Mouse (Mus musculus) kidney, embryonic 16.5 days (tissue): ENCODE measurements around the gene Bglap. TPM values are rescaled to one million over a fixed set of nuclear protein-coding genes. Genes with fewer than 3 reads are reported as not detected.

ENCODE experiments used
- ATAC-seq: fragments of 200-750 bp; cut with Nextera tagmentation; 2 replicates; pipeline ENCODE4 v1.8.0; 2017; ENCODE audit warnings: moderate TSS enrichment; ENCODE audit not compliant: low FRiP score, low TSS enrichment
- H3K27ac ChIP-seq: fragments of 300-500 bp; sonication (generic); 2 replicates; pipeline ENCODE4 v1.5.1; 2014; ENCODE audit warnings: low read length
- H3K27me3 ChIP-seq: fragments of 300-500 bp; sonication (generic); 2 replicates; pipeline ENCODE4 v1.6.1; 2014; ENCODE audit warnings: low read length, control low read depth, mixed read lengths; ENCODE audit not compliant: insufficient read depth
- H3K36me3 ChIP-seq: fragments of 300-500 bp; sonication (generic); 2 replicates; pipeline ENCODE4 v1.6.1; 2014; ENCODE audit warnings: low read length, control low read depth, mixed read lengths; ENCODE audit not compliant: insufficient read depth
- H3K4me1 ChIP-seq: fragments of 300-500 bp; sonication (generic); 2 replicates; pipeline ENCODE4 v1.6.1; 2014; ENCODE audit warnings: low read length, control low read depth, mixed read lengths; ENCODE audit not compliant: insufficient read depth
- H3K4me2 ChIP-seq: fragments of 300-500 bp; sonication (generic); replicated peaks from 2 replicates; pipeline ENCODE4 v1.6.1; 2014; ENCODE audit warnings: low read depth, low read length
- H3K4me3 ChIP-seq: fragments of 300-500 bp; sonication (generic); 2 replicates; pipeline ENCODE4 v1.5.1; 2014; ENCODE audit warnings: mild to moderate bottlenecking, low read length
- H3K9ac ChIP-seq: fragments of 300-500 bp; sonication (generic); replicated peaks from 2 replicates; pipeline ENCODE4 v1.6.1; 2014; ENCODE audit warnings: low read length
- H3K9me3 ChIP-seq: fragments of 300-500 bp; sonication (generic); 2 replicates; pipeline ENCODE4 v1.6.1; 2016; ENCODE audit warnings: low read length, control low read depth
- WGBS: fragments of 180-500 bp; shearing (Covaris S2); extraction: QIAGEN DNeasy Blood & Tissue Kit; methylation state at CpG from one replicate; pipeline ENCODE4 v1.1.7; 2014; 5-methylcytosine and 5-hydroxymethylcytosine counted together
- polyA plus RNA-seq: library from polyadenylated mRNA; unstranded; fragments of >200 nt; fragmentation: Nextera tagmentation; extraction: Ambion mirVana; gene quantifications from 2 replicates; pipeline ENCODE4 v1.2.1, GENCODE M21; 2015

Bglap gene
- polyA plus RNA-seq, 1 experiment from 2014 or later, result 0.56 TPM

DNA sequence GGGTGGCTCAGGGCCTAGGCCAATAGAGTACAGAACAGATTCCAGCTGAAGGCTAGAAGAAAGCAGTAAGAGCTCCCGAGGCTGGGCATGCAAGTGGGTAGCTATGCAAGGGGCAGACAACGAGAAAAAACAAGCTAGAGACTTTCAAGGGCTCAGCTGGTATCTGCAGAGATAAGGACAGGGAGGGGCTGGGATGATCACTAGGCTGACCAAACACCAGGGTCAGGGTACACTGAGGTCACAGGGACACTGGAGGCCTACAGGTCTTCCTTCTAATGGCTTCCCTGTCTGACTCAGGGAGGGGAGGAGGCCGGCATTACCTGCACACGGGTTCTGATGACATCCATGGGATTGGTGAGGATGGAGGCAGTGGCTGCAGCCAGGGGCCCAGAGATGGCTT is 31.4 kb upstream of the Bglap start:
- no peaks in the 10 kb centered on the region for H3K9me3 ChIP-seq
- 89% methylated on average over 4 of the region's 4 CpGs for WGBS
- no peaks in the 10 kb centered on the region for H3K27me3 ChIP-seq
- ATAC-seq, result no peak
- H3K27ac ChIP-seq, result no peak overlapping the region
- no peak overlapping the region for H3K4me3 ChIP-seq
- no peak overlapping the region for H3K9ac ChIP-seq
- H3K4me1 ChIP-seq, result peaks cover 7% of the 10 kb centered on the region; the same call in 1 of the 2 replicates
- H3K36me3 ChIP-seq, result peaks cover 54% of the 10 kb centered on the region
- no peak overlapping the region for H3K4me2 ChIP-seq

DNA sequence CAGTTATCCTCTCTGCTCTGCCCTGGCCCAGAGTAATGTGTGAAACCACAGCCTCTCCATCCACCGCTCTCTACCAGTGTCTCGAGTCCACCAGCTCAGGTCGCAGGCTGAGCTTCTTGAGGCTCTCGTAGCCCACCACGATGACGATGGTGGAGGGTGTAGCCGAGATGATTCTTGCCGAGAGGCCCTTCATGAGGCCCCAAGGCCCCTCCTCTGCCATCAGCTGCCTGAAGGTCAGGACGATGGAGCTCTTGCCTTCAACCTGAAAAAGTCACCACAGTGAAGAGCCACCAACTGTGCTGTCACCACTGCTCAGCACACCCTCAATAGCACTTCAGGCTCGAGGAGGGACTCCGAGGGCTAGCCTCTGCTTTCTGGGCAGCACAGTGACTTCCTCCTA is 28.4 kb upstream of the Bglap start:
- Histone ChIP-seq H3K27ac (no peak overlapping the region), H3K36me3 (peaks cover 30% of the 10 kb centered on the region), H3K9ac (no peak overlapping the region), H3K4me2 (no peak overlapping the region), H3K9me3 (no peaks in the 10 kb centered on the region), H3K27me3 (no peaks in the 10 kb centered on the region), H3K4me3 (no peak overlapping the region), H3K4me1 (peaks cover 18% of the 10 kb centered on the region)
- ATAC-seq, result no peak
- WGBS, result 85% methylated on average over 11 of the region's 11 CpGs

DNA sequence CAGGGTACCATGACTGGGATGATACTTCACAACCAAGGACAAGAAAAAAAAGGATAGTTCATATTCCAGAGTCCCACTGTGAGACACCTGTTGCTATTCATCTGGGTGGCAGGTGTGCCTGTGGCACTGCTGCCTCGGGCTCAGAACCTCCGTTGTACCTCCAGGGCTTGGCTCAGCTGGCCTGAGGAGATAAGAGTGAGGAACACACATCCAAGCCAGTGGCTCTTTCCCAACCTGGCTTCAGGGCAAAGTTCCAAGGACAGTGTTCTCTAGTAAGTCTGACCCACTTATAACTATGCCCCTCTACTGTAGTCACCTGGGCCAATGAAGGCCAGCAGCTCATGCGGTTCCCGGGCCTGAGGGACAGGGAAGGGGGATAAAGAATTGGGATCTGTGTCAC is 27.4 kb upstream of the Bglap start:
- H3K9ac ChIP-seq, result no peak overlapping the region
- H3K9me3 ChIP-seq, result no peaks in the 10 kb centered on the region
- ATAC-seq, result no peak
- H3K4me2 ChIP-seq, result no peak overlapping the region
- 92% methylated on average over 4 of the region's 4 CpGs for WGBS
- peaks cover 26% of the 10 kb centered on the region for H3K4me1 ChIP-seq
- no peak overlapping the region for H3K4me3 ChIP-seq
- H3K27me3 ChIP-seq, result no peaks in the 10 kb centered on the region
- no peak overlapping the region for H3K27ac ChIP-seq
- H3K36me3 ChIP-seq, result peaks cover 25% of the 10 kb centered on the region

DNA sequence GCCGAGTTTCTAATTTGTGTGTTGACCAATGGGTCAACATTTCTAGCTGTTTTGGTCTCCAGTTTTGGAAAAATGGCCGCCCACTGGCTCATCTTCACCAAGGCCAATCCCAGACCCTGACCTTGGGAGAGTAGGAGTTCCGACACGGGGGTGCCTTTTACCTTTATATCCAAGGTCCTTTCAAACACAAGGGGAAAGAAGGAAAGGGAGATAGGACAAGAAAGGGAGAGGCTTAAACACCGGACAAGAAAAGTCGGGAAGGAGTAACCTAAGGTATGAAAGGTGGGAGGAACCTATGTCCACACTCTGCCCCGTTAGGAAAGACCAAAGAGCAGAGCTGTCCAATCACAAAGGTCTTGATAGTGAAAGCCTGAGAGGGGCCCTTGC is 26.4 kb upstream of the Bglap start:
- Histone ChIP-seq H3K36me3 (peaks cover 17% of the 10 kb centered on the region), H3K4me1 (peaks cover 30% of the 10 kb centered on the region), H3K9me3 (no peaks in the 10 kb centered on the region), H3K4me3 (peak overlapping the region; percentile 76), H3K27me3 (no peaks in the 10 kb centered on the region), H3K27ac (peak overlapping the region; percentile 98), H3K9ac (peak overlapping the region; percentile 92), H3K4me2 (peak overlapping the region; percentile 51)
- 24% methylated on average over 7 of the region's 7 CpGs for WGBS
- no peak; the same call in 1 of the 2 replicates for ATAC-seq

DNA sequence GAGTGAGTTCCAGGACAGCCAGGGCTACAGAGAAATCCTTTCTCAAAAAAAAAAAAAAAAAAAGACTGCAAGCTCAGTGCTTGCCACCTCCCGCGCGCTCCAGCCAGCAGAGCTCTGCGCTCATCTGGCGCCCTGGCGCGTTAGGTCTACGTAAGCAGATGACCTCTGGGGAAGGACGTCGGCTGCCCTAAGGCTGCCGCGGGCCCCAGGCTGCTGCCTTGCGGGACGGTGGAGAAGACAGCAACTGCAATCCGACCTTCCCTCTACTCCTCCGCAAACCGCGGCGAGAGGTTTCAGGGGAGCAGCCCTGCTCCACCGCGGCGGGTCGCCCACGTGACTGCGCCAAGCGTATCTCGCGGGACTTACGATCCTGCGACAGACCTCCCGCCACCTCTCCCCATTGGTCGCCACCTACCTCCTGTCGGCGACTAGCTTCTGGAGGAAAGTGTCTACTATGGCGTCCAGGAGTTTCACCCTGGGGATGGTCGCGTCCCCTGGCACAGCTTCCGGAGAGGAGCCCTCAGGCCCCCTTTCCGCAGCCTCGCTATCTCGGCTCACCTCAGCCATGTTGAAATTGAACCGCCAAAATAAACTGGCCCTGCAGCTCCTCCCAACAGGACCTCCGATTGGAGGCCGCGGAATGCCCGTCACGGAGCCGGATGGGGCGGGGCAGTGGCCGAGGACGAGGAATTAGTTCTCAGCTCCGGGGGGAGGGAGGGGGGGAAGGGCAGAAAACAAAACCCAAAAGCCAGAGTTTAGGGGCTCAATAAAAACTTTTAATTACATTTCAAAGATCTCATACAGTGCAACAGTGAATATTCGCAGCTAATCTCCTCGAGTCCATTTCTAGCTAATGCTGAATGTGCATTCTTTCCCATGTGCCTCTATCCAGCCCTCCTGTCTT is 25.7 kb upstream of the Bglap start, which contains the start of gene Pmf1:
Gene Pmf1, minus strand, starts transcription at position 591 of the 904 bp plus-strand sequence.
- Histone ChIP-seq H3K36me3 (peaks cover 13% of the 10 kb centered on the region), H3K9ac (peak within 1 kb of the TSS; percentile 92), H3K9me3 (no peaks in the 10 kb centered on the region), H3K4me1 (peaks cover 30% of the 10 kb centered on the region), H3K27ac (peak within 1 kb of the TSS; percentile 98), H3K4me3 (peak within 1 kb of the TSS; percentile 76), H3K4me2 (peak within 1 kb of the TSS; percentile 51), H3K27me3 (no peaks in the 10 kb centered on the region)
- ATAC-seq, result peak; percentile 92
- under 1% methylated on average over 54 of the region's 54 CpGs for WGBS

DNA sequence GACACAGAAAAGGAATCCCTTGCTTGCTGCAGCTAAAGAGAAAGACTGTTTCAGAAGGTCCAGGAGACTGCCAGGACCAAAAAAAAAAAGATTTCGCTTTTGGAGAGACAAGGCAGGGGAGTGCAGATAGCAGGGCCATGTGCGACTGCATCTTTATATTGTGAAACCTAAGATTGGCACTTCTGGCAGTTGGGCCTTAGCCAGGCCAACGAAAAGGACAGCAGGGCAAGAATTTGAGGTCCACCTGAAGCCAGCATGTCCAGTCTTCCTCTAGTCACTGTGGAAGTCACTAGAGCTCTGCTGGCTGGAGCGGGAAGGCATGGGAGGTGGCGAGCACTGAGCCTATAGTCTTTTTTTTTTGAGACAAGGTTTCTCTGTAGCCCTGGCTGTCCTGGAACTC is 24.7 kb upstream of the Bglap start:
- 38% methylated on average over 5 of the region's 5 CpGs for WGBS
- H3K9ac ChIP-seq, result peak overlapping the region; percentile 92
- no peaks in the 10 kb centered on the region for H3K27me3 ChIP-seq
- H3K4me2 ChIP-seq, result peak overlapping the region; percentile 51
- peaks cover 9% of the 10 kb centered on the region for H3K36me3 ChIP-seq
- peaks cover 30% of the 10 kb centered on the region for H3K4me1 ChIP-seq
- peak overlapping the region; percentile 36; the same call in 1 of the 2 replicates for H3K27ac ChIP-seq
- no peak for ATAC-seq
- peak overlapping the region; percentile 76 for H3K4me3 ChIP-seq
- H3K9me3 ChIP-seq, result no peaks in the 10 kb centered on the region

DNA sequence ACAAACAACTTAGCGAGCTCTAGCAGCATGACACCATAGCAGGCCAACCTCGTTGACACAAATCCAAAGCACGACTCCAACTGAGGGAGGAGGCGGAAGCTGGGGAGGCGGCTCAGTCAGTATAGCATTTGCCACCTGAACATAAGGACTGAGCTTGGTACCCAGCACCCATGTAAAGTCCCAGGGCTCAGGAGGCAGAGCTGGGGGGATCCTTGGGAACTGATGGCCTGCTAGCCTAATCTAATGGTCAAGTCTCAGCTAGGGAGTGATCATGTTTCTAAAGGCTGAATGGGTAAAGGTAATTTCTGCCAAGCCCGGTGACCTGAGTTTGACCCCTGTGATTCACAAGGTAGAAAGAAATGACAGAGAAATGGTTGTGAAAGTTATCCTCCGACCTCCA is 23.3 kb upstream of the Bglap start:
- 53% methylated on average over 7 of the region's 7 CpGs for WGBS
- Histone ChIP-seq H3K9ac (0 out of 2 replicates have a peak overlapping the region, but pooled peaks have one; percentile 6), H3K4me3 (no peak overlapping the region), H3K27ac (no peak overlapping the region), H3K27me3 (no peaks in the 10 kb centered on the region), H3K9me3 (no peaks in the 10 kb centered on the region), H3K36me3 (peaks cover 12% of the 10 kb centered on the region), H3K4me1 (peaks cover 30% of the 10 kb centered on the region), H3K4me2 (no peak overlapping the region)
- ATAC-seq, result no peak

DNA sequence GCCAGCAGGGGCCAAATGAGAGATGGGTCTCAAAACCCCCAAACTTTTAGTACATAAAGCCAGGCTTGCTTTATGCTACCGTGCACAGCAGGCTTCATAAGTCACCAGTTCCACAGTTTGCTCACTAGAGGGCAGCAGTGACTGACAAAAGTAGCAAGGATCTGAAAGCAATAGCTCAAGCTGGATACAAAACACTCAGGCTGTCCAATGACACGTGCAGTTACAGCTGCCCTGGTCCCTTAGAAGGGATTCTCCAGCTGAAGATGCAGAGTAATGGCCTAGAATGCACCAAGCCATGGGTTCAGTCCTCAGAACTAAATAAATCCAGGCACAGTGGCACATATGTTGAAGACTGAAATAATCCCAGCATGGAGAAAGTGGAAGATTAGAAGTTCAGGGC is 22.8 kb upstream of the Bglap start:
- WGBS, result 1% methylated on average over 2 of the region's 2 CpGs
- Histone ChIP-seq H3K4me2 (no peak overlapping the region), H3K27ac (no peak overlapping the region), H3K9ac (peak overlapping the region; percentile 53; the same call in 1 of the 2 replicates), H3K9me3 (no peaks in the 10 kb centered on the region), H3K4me1 (peaks cover 30% of the 10 kb centered on the region), H3K36me3 (peaks cover 7% of the 10 kb centered on the region), H3K27me3 (no peaks in the 10 kb centered on the region), H3K4me3 (no peak overlapping the region)
- ATAC-seq, result no peak

DNA sequence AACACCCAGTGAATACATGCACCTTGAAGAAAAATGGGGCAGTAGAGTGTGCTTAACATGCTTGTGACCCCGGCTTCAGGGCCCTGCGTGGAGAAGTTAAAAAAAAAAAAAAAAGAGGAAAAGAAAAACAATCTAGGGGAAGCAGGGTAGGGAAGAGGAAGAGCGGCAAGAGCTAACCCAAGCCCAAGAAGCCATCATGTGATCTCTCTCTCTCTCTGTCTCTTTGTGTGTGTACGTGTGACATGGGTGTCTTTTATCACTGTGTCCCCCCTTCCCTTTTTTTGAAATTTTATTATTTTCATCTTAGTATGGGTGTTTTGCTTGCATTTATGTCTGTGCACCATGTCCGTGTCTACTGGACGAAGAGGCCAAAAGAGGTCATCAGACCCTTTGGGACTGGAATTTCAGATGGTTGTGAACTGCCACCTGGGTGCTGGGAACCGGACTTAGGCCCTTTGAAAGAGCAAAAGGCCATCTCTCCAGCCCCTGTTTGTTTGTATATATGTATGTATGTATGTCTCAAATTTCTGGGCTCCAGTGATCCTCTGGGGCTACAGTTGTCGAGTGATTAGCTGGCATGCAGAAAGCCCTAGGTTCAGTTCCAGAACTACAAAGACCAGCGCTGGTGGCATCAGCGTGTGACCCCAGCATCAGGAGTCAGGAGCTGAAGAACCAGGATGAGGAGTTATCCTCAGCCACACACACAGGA is 19.4 kb upstream of the Bglap start:
- 86% methylated on average over 10 of the region's 10 CpGs for WGBS
- Histone ChIP-seq H3K4me1 (peaks cover 14% of the 10 kb centered on the region), H3K27me3 (no peaks in the 10 kb centered on the region), H3K9me3 (no peaks in the 10 kb centered on the region), H3K4me2 (no peak overlapping the region), H3K27ac (no peak overlapping the region), H3K9ac (no peak overlapping the region), H3K36me3 (peaks cover 11% of the 10 kb centered on the region), H3K4me3 (no peak overlapping the region)
- ATAC-seq, result no peak
